Mouse (Mus musculus) megakaryocyte progenitor cell, adult 5-6 weeks (primary cell): ENCODE measurements around the gene Gprc6a. TPM values are rescaled to one million over a fixed set of nuclear protein-coding genes. Genes with fewer than 3 reads are reported as not detected.
A peak's percentile ranks its signal among the peaks of the same experiment; 100 is the strongest.

ENCODE experiments used
- ATAC-seq: replicated peaks from 2 replicates; pipeline ENCODE4 v1.8.0; 2016; ENCODE audit warnings: mild to moderate bottlenecking, moderate TSS enrichment, inconsistent platforms; ENCODE audit not compliant: poor library complexity
- total RNA-seq, 2 experiments: library from RNA; stranded (forward) in 1 of 2; stranded (reverse) in 1 of 2; fragments of 157-497, 149-512 nt in 1 of 2; fragments of 200-1000 nt in 1 of 2; gene quantifications; 2 replicates each; pipeline versions ENCODE4 v1.2.3 to v1.2.4; 2015 to 2017

The Gprc6a gene
- total RNA-seq (2015) (not detected in 2 replicates), total RNA-seq (2017) (not detected in 2 replicates)

DNA sequence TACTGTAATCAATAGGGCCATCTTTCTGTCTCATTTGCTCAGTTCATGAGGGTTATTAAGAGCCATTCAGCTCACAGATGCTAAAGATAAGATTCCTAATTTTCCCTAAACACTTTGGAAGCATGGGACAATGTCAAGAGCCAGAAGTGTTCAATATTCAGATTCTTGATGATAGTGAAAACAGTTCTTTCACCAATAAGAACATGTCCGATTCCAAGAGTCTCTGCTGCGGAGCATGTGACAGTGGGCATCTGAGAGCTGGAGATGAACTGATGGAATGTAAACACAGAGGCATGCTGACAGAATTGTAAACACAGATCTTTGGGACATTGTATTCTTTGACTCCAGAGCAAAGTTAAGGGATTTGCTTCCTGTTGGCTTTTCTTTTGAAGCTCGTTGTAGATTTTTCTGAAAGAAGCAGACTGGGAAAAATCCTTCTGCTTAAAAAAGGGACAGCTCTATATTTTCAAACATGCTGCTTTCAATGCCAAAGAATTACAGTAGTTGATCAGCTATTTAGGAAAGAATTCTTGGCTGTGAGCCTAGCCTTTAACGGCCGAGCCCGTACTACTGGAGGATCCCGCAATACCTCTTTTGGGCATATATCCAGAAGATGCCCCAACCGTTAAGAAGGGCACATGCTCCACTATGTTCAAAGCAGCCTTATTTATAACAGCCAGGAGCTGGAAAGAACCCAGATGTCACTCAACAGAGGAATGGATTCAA is at the start of gene Gprc6a:
Gene Gprc6a, minus strand, starts transcription at position 51 of the 726 bp plus-strand sequence.
- no peak for ATAC-seq

- no peak for ATAC-seq
Observed at GRCm38 (mm10) chr10:51678251-51678639, 47.0 kb upstream of the Gprc6a start.

GRCm38 (mm10) chr10:51677548-51678250 is 46.4 kb upstream of the Gprc6a start, which contains the start of gene Rfx6:
Rfx6 (plus strand) TSS chr10:51677756.
- peak; percentile 39 for ATAC-seq

DNA sequence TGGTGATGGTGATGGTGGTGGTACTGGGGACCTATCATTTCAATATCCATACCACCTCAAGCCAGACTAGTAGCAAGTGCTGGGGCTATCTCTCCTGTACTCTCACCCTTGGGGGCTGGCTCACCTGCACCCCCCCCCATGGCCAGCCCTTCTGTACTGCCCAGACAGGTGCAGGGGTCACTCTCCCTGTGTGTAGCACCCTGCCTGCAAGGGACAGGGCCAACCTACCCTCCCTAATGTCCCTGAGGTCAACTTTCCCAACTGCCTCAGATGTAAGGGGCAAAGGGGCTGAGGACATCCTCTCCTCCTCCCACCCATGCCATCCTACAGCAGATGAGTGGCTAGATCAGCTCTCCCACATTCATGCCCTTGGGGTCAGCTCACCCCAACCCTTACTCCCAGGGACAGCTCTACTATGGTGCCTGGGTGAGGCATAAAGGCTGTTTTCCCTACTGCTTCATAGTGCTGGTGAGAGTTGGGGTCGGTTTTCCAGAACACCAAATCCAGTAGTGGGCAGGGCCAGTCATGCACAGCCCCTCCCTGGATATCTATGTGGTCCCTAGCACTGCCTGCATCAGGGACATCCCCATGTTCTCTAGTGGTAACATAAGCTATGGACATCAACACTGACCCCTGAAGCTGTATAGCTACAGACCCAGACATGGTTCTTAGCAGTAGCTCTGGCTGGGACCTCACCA is 41.0 kb upstream of the Gprc6a start:
- ATAC-seq: no peak

- ATAC-seq: no peak
Observed at GRCm38 (mm10) chr10:51671583-51671982, 40.3 kb upstream of the Gprc6a start.

- peak; percentile 70 for ATAC-seq
Observed at GRCm38 (mm10) chr10:51669334-51669733, 38.1 kb upstream of the Gprc6a start.

DNA sequence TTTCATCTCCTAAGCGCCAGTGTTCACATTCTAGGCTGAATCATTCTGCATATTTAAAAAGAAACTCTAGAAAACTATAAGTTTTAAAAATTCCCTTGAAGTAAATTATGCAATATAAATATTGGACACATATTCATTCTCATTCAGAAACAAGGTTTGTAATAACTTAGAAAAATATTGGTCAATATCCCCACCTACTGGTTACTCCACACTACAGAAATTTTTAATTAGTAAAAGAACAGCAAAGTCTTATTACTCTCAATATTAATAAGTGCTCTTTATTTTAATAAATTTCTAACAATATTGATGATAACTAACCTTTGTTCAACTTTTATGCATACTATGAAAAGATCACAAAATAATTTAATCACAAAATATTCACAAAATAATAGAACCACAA is 26.1 kb upstream of the Gprc6a start:
- ATAC-seq: no peak; the same call in 1 of the 2 replicates

DNA sequence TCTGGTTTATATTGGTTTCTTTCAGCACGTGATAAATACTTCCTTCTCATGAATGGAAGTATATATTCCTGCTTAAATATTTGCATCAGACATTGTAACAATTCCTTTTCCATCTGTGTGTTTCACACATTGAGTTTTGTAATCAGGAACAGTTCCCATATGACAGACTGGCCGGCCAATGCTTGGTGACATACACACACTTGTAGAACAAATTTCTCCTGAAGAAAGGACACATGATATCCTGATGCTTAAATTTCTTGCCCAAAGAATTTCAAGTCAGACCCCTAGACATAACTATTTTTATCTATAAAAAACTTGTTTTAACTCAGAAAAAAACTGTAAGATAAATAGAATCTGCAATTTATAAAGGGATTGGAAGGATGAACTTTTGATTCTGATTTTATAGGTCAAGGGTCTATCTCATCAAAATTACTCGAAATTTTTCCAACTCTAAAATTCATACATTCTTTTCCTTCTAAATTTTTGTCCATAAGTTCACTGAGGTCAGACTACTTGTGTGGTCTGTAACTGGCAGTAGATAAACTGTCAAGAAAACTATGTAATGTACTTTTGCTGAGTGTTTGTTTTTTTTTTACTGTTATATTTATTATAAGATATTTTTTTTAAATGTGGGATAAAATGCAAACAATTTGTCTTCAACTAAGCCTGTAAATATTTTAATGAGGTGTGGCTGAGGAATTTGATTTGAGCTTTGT is 18.4 kb upstream of the Gprc6a start:
- ATAC-seq: no peak

GRCm38 (mm10) chr10:51621193-51621592 is 10.1 kb downstream of the Gprc6a start:
- ATAC-seq: no peak

GRCm38 (mm10) chr10:51620126-51620525 is 11.1 kb downstream of the Gprc6a start:
- ATAC-seq: peak; percentile 50

GRCm38 (mm10) chr10:51618538-51618937 is 12.7 kb downstream of the Gprc6a start:
- ATAC-seq: no peak

- ATAC-seq: no peak
Observed at GRCm38 (mm10) chr10:51614826-51615590, 16.3 kb downstream of the Gprc6a start.

DNA sequence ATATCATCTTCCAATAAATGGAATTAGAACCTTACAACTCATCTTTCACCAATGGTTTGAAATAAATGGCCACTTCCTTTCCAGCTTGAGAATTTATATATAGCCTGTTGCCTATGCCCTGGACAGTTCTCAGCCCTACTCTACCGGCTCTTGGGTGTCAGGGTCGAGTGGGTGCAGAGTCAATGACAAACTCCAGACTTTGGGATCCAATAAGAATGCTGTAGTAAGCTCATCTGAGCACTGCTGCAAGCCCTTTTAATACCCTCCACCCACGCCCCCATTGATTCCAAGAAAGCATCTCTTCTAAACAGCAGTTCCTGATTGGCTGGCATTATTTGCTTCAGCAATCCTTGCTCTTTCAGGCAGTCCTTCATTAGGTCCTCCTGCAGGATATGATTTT is 17.8 kb downstream of the Gprc6a start:
- ATAC-seq: no peak

DNA sequence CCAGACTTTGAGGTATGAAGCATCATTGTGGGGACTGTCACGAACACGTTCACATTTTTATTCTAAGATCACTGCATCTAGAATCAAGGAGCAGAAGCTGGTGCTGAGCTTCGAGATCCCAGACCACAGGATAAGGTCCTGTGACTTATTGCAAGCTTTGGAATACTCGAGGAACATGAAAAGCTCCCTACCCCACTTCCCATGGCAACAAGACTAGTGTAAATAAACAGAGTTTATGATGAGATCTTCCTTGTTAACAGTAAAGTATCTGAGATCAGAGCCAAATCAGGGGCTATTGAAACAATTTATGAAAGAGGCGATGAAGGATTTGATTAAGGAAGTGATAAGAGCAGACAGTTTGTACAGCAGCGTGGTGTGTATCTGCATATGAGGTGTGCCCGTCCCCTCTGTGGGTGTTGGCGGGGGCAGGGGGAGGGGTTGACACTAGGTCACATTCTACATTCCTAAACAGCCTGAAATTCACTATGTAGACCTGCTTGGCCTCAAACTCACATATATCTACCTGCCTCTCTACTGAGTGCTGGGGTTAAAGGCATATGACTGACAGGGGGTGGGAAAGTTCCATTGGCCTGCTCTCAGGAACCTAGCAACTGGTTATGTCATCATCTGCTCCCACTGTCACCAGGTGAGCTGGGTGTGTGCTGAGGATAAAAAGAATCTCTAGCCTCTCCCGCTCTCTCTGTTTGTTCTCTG is 19.1 kb downstream of the Gprc6a start:
- no peak for ATAC-seq

GRCm38 (mm10) chr10:51609741-51610425 is 21.4 kb downstream of the Gprc6a start:
- no peak for ATAC-seq

GRCm38 (mm10) chr10:51596928-51597635 is 34.2 kb downstream of the Gprc6a start:
- ATAC-seq: peak; percentile 95

DNA sequence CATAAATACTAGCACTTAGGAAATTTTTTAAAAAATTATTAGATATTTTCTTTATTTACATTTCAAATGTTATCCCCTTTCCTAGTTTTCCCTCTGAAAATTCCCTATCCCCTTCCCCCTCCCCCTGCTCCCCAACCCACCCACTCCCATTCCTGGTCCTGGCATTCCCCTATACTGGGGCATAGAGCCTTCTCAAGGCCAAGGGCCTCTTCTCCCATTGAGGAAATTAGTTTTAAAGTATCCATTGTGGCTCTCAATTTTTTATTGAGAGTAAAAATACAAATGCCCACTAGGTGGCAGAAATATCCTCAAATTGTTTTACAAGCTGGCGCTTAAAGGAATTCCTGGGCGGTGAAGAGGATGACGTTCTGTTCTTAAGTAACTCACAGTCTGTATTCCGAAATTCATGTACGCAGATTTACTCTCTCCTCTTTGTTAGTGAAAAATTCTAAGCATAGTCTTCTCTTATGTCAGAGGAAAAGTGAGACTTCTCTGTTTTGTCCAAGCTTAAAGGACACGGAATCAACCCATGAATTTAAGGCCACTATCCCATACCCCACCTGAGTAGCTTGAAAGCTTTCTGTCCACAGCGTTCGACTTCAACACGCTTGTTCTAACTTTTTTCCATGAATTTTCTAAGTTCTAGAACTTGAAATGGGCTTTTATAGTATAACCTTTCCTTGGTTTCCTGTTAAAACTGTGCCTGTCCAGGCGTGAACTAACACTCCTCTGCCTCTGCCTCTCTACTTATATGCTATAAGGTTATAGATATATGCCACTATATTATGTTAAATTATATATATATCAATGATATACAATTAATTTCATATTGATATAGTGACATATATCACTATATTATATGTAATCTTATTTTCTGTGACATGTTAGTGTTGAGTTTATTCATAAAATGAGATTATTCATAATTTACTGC is 36.0 kb downstream of the Gprc6a start:
- peak; percentile 72 for ATAC-seq
